Mouse (Mus musculus): Measurements from ENCODE around the gene Vps13d. TPM values are rescaled to one million over a fixed set of nuclear protein-coding genes. Genes with fewer than 3 reads are reported as not detected.

Vps13d gene
- total RNA-seq, 1 experiment from 2014 or later = 41.1 TPM

GRCm38 (mm10) chr4:144983821-144984371 is 210.9 kb downstream of the Vps13d start:
- no peak for ATAC-seq (replicated peaks in 1 of 2; ENCODE audit: insufficient read depth in 1 of 2, low FRiP score in 2 of 2, low TSS enrichment in 1 of 2, low read depth in 1 of 2, poor library complexity in 2 of 2, severe bottlenecking in 2 of 2)

- ATAC-seq (replicated peaks in 1 of 2; ENCODE audit: insufficient read depth in 1 of 2, low FRiP score in 2 of 2, low TSS enrichment in 1 of 2, low read depth in 1 of 2, poor library complexity in 2 of 2, severe bottlenecking in 2 of 2) = no peak
These were observed 211.5 kb downstream of the Vps13d start for GRCm38 (mm10) chr4:144983228-144983744.

- ATAC-seq (replicated peaks in 1 of 2; ENCODE audit: insufficient read depth in 1 of 2, low FRiP score in 2 of 2, low TSS enrichment in 1 of 2, low read depth in 1 of 2, poor library complexity in 2 of 2, severe bottlenecking in 2 of 2) = peak; percentile 12 to 42; a peak in 2 of 4 replicates
These were observed 213.8 kb downstream of the Vps13d start for GRCm38 (mm10) chr4:144980811-144981551.

GRCm38 (mm10) chr4:144980110-144980509 is 214.7 kb downstream of the Vps13d start:
- ATAC-seq (replicated peaks in 1 of 2; ENCODE audit: insufficient read depth in 1 of 2, low FRiP score in 2 of 2, low TSS enrichment in 1 of 2, low read depth in 1 of 2, poor library complexity in 2 of 2, severe bottlenecking in 2 of 2) = no peak

- no peak for ATAC-seq (replicated peaks in 1 of 2; ENCODE audit: insufficient read depth in 1 of 2, low FRiP score in 2 of 2, low TSS enrichment in 1 of 2, low read depth in 1 of 2, poor library complexity in 2 of 2, severe bottlenecking in 2 of 2)
These were observed 216.8 kb downstream of the Vps13d start for GRCm38 (mm10) chr4:144978039-144978438.

- ATAC-seq (replicated peaks in 1 of 2; ENCODE audit: insufficient read depth in 1 of 2, low FRiP score in 2 of 2, low TSS enrichment in 1 of 2, low read depth in 1 of 2, poor library complexity in 2 of 2, severe bottlenecking in 2 of 2) = no peak
These were observed 217.7 kb downstream of the Vps13d start for GRCm38 (mm10) chr4:144977057-144977456.

GRCm38 (mm10) chr4:144975505-144975904 is 219.3 kb downstream of the Vps13d start:
- ATAC-seq (replicated peaks in 1 of 2; ENCODE audit: insufficient read depth in 1 of 2, low FRiP score in 2 of 2, low TSS enrichment in 1 of 2, low read depth in 1 of 2, poor library complexity in 2 of 2, severe bottlenecking in 2 of 2) = no peak

- no peak; a peak in 1 of 4 replicates for ATAC-seq (replicated peaks in 1 of 2; ENCODE audit: insufficient read depth in 1 of 2, low FRiP score in 2 of 2, low TSS enrichment in 1 of 2, low read depth in 1 of 2, poor library complexity in 2 of 2, severe bottlenecking in 2 of 2)
These were observed 220.3 kb downstream of the Vps13d start for GRCm38 (mm10) chr4:144974458-144974857.

- no peak for ATAC-seq (replicated peaks in 1 of 2; ENCODE audit: insufficient read depth in 1 of 2, low FRiP score in 2 of 2, low TSS enrichment in 1 of 2, low read depth in 1 of 2, poor library complexity in 2 of 2, severe bottlenecking in 2 of 2)
These were observed 221.7 kb downstream of the Vps13d start for GRCm38 (mm10) chr4:144972948-144973720.

- ATAC-seq (replicated peaks in 1 of 2; ENCODE audit: insufficient read depth in 1 of 2, low FRiP score in 2 of 2, low TSS enrichment in 1 of 2, low read depth in 1 of 2, poor library complexity in 2 of 2, severe bottlenecking in 2 of 2) = peak; percentile 57 to 78; a peak in 3 of 4 replicates
These were observed 223.8 kb downstream of the Vps13d start for GRCm38 (mm10) chr4:144971048-144971447.

- no peak for ATAC-seq (replicated peaks in 1 of 2; ENCODE audit: insufficient read depth in 1 of 2, low FRiP score in 2 of 2, low TSS enrichment in 1 of 2, low read depth in 1 of 2, poor library complexity in 2 of 2, severe bottlenecking in 2 of 2)
These were observed 225.8 kb downstream of the Vps13d start for GRCm38 (mm10) chr4:144969030-144969429.

- ATAC-seq (replicated peaks in 1 of 2; ENCODE audit: insufficient read depth in 1 of 2, low FRiP score in 2 of 2, low TSS enrichment in 1 of 2, low read depth in 1 of 2, poor library complexity in 2 of 2, severe bottlenecking in 2 of 2) = no peak
These were observed 226.4 kb downstream of the Vps13d start for GRCm38 (mm10) chr4:144968371-144968770.

- no peak for ATAC-seq (replicated peaks in 1 of 2; ENCODE audit: insufficient read depth in 1 of 2, low FRiP score in 2 of 2, low TSS enrichment in 1 of 2, low read depth in 1 of 2, poor library complexity in 2 of 2, severe bottlenecking in 2 of 2)
These were observed 229.6 kb downstream of the Vps13d start for GRCm38 (mm10) chr4:144965255-144965654.

GRCm38 (mm10) chr4:144961696-144962095 is 233.1 kb downstream of the Vps13d start:
- ATAC-seq (replicated peaks in 1 of 2; ENCODE audit: insufficient read depth in 1 of 2, low FRiP score in 2 of 2, low TSS enrichment in 1 of 2, low read depth in 1 of 2, poor library complexity in 2 of 2, severe bottlenecking in 2 of 2) = no peak

- ATAC-seq (replicated peaks in 1 of 2; ENCODE audit: insufficient read depth in 1 of 2, low FRiP score in 2 of 2, low TSS enrichment in 1 of 2, low read depth in 1 of 2, poor library complexity in 2 of 2, severe bottlenecking in 2 of 2) = no peak
These were observed 233.6 kb downstream of the Vps13d start for GRCm38 (mm10) chr4:144961232-144961631.

GRCm38 (mm10) chr4:144960188-144960904 is 234.5 kb downstream of the Vps13d start:
- ATAC-seq (replicated peaks in 1 of 2; ENCODE audit: insufficient read depth in 1 of 2, low FRiP score in 2 of 2, low TSS enrichment in 1 of 2, low read depth in 1 of 2, poor library complexity in 2 of 2, severe bottlenecking in 2 of 2) = peak in 1 of 2 experiments; percentile 30; a peak in 1 of 4 replicates

GRCm38 (mm10) chr4:144957721-144958120 is 237.1 kb downstream of the Vps13d start:
- ATAC-seq (replicated peaks in 1 of 2; ENCODE audit: insufficient read depth in 1 of 2, low FRiP score in 2 of 2, low TSS enrichment in 1 of 2, low read depth in 1 of 2, poor library complexity in 2 of 2, severe bottlenecking in 2 of 2) = no peak

Measured in hematopoietic stem cell, adult 5-6 weeks (primary cell).